Comparison of ENCODE assay signal across 11 mouse cellular contexts in genomic region chr1:182483910-182484274, GRCm38 (mm10). TPM values are rescaled to one million over a fixed set of nuclear protein-coding genes. Genes with fewer than 3 reads are reported as not detected.
A peak's percentile ranks its signal among the peaks of the same experiment; 100 is the strongest.
DNase-seq lines count a peak whose midpoint lies in the region; TF ChIP-seq lines count a peak whose summit lies in the region.
"Had no signal": no experiment of that assay in that cellular context is flagged by ENCODE, and none has a peak within 500 bp of the region (broad histone marks: within the 10 kb centered on the region; RNA-seq: fewer than 3 reads in every experiment).

No protein-coding gene starts in this region.

- peak; percentile 36 for DNase-seq in cerebellum, adult 9-11 months
- no peak for DNase-seq in cerebellum, postnatal 10 days
- peak in 1 of 2 experiments; percentile 73 for DNase-seq in layer of hippocampus, adult 2 months (ENCODE audit: low spot score in 2 of 2)
- no peak for DNase-seq in layer of hippocampus, adult 9-10 months (ENCODE audit: low spot score)
- DNase-seq in heart, adult 9 months (ENCODE audit: low spot score in 2 of 2): peak; percentile 68 to 81
- DNase-seq in kidney, postnatal 25 days: peak; percentile 64 to 85
- no peak for DNase-seq in spleen, postnatal 10 days (ENCODE audit: low spot score in 2 of 2)
- DNase-seq in yolk sac, embryonic 10.5 days (ENCODE audit: low spot score): no peak
- DNase-seq: B cell, adult 2 months; cerebellum, postnatal 14 days; gastrocnemius, postnatal 14 days had no signal

- H3K4me3 ChIP-seq in layer of hippocampus, adult 2 months: peak overlapping the region; percentile 26

- no peak; the same call in 1 of the 2 replicates for TF ChIP-seq CTCF in layer of hippocampus, adult 2 months (conservative IDR thresholded peaks at IDR 0.05)

- H3K27ac ChIP-seq in layer of hippocampus, adult 2 months: peak overlapping the region; percentile 88

RNA-seq across cellular contexts. Expression of gene Capn2, which starts 33.5 kb away (rescaled TPM):
- 10 to 100 TPM; 56.4 to 61.1 TPM for total RNA-seq in layer of hippocampus, adult 2 months (2021)

Comparison
In these comparisons a context has a peak if more than half of its experiments do, and no peak if none do; other contexts are left out.
1. DNase-seq: peak in cerebellum, adult 9-11 months (single experiment), heart, adult 9 months (2 of 2) and kidney, postnatal 25 days (2 of 2); none in cerebellum, postnatal 10 days (0 of 2), layer of hippocampus, adult 9-10 months (single experiment), spleen, postnatal 10 days (0 of 2) and yolk sac, embryonic 10.5 days (single experiment).